Mouse (Mus musculus): ENCODE measurements at regions not wholly inside any gene's neighbourhood (a gene's known extent, or its start where the extent isn't known, plus 50 kb on each side); places are given as distances from the start of the nearest gene placed in this dataset.

DNA sequence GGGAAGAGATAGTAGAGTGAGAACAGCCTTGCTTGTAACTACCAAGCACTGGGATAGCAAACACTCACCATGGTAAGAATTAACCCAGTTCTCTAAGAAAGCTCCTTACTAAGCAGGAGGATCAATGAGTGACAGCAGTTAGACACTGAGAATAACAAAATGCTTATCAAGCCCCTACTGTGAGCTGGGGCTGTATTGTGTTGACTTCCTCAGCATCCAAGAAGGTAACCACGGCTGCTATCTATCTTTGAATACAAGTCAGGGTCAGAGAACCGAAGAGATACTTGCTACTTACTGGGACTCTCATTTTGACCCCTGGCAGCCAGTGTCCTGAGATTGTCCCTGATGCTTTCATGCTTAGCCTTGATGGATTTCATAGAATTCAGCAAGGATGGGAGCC lies 1248.4 kb upstream of the A1bg start:
- Histone ChIP-seq H3K9me3 (ENCODE audit: control insufficient read depth, low read length) (no peaks in the 10 kb centered on the region), H3K4me3 (ENCODE audit: low read length) (no peak overlapping the region), H3K4me1 (replicated peaks; ENCODE audit: control insufficient read depth, insufficient read depth, low read length) (no peaks in the 10 kb centered on the region), H3K4me2 (ENCODE audit: low read depth, low read length) (no peak overlapping the region), H3K27me3 (ENCODE audit: control insufficient read depth, insufficient read depth, low read depth, low read length) (no peaks in the 10 kb centered on the region), H3K27ac (ENCODE audit: low read length) (no peak overlapping the region), H3K36me3 (ENCODE audit: control insufficient read depth, insufficient read depth, low read length) (no peaks in the 10 kb centered on the region), H3K9ac (ENCODE audit: low read length) (no peak overlapping the region)
- no peak for ATAC-seq (ENCODE audit: low read depth)
- WGBS: 46% methylated on average over 2 of the region's 2 CpGs

DNA sequence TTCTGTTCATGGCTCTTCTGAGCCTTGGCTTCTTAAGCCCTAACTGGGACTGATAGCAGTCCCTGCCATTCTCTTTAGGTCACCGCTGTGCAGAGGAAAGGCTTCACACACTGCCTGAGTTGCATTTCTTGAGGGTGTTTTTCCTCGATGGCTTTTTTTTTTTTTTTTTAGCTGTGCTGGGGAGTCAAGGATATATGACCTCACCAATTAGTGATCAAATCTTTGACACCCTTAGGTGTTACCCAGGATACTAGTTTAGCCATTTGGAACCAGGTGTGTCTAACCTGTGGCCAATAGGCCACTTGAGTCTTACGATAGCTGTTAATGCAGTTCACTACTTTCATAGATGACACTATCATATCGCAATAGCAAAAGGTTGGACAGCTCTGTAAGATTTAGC lies 1247.5 kb upstream of the A1bg start:
- H3K27me3 ChIP-seq (ENCODE audit: control insufficient read depth, insufficient read depth, low read depth, low read length): no peaks in the 10 kb centered on the region
- H3K4me1 ChIP-seq (replicated peaks; ENCODE audit: control insufficient read depth, insufficient read depth, low read length): no peaks in the 10 kb centered on the region
- H3K9ac ChIP-seq (ENCODE audit: low read length): no peak overlapping the region
- no peaks in the 10 kb centered on the region for H3K9me3 ChIP-seq (ENCODE audit: control insufficient read depth, low read length)
- no peak overlapping the region for H3K27ac ChIP-seq (ENCODE audit: low read length)
- no peak overlapping the region for H3K4me2 ChIP-seq (ENCODE audit: low read depth, low read length)
- H3K4me3 ChIP-seq (ENCODE audit: low read length): no peak overlapping the region
- WGBS: 88% methylated on average over 4 of the region's 4 CpGs
- H3K36me3 ChIP-seq (ENCODE audit: control insufficient read depth, insufficient read depth, low read length): no peaks in the 10 kb centered on the region
- no peak for ATAC-seq (ENCODE audit: low read depth)

DNA sequence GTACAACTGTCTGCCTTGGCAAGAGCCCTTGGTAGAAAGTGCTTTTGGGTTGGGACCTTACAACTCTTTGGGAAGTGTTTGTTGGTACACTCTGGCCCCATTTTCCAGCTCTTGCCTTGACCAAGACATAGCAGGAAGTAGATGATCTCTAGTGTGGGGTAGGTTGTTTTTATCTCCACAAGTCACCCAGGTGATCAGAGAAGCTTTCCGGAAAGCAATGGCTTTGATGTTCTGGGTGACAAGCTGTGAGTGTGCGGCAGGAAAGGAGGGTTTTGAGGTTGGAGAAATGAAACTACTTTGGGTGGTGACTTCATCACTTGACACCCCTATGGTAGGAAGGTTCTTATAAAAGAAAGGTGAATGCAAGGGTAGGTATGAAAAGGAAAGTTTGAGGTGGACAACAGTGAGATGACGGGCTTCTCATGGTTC lies 1246.8 kb upstream of the A1bg start:
- Histone ChIP-seq H3K27ac (ENCODE audit: low read length) (no peak overlapping the region), H3K4me2 (ENCODE audit: low read depth, low read length) (no peak overlapping the region), H3K4me1 (replicated peaks; ENCODE audit: control insufficient read depth, insufficient read depth, low read length) (no peaks in the 10 kb centered on the region), H3K9me3 (ENCODE audit: control insufficient read depth, low read length) (no peaks in the 10 kb centered on the region), H3K9ac (ENCODE audit: low read length) (no peak overlapping the region), H3K36me3 (ENCODE audit: control insufficient read depth, insufficient read depth, low read length) (no peaks in the 10 kb centered on the region), H3K27me3 (ENCODE audit: control insufficient read depth, insufficient read depth, low read depth, low read length) (no peaks in the 10 kb centered on the region), H3K4me3 (ENCODE audit: low read length) (no peak overlapping the region)
- ATAC-seq (ENCODE audit: low read depth): no peak
- WGBS: 89% methylated on average over 3 of the region's 3 CpGs

DNA sequence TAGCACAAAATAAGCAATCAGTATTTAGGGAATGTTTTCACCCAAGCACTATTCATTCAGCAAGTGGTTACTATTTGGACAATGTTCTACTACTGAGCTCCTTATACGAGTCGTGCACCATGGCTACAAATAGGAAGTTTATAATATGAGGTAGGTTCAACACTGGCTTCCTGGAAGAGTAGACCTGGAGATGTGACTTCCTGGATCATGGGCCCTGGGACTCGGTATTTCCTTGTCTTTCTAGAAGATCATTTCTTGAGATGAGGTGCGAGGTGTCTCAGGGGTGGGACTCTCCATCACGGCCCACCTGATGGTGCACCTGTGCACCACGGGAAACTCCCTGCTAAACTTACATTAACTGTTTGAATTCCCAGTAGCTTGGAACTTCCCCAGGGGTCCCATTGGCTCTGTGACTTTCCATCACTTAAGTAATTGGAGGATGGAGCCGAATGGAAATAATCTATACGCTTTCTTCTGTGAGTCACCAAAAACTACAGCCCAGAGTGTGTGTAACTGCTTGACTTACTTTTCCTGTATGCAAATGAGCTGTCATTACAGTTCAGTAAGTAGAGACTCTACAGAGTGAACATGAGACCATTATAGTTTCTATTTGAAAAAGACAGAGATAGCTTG lies 1246.3 kb upstream of the A1bg start:
- Histone ChIP-seq H3K27ac (ENCODE audit: low read length) (no peak overlapping the region), H3K27me3 (ENCODE audit: control insufficient read depth, insufficient read depth, low read depth, low read length) (no peaks in the 10 kb centered on the region), H3K4me2 (ENCODE audit: low read depth, low read length) (no peak overlapping the region), H3K4me1 (replicated peaks; ENCODE audit: control insufficient read depth, insufficient read depth, low read length) (no peaks in the 10 kb centered on the region), H3K36me3 (ENCODE audit: control insufficient read depth, insufficient read depth, low read length) (no peaks in the 10 kb centered on the region), H3K9ac (ENCODE audit: low read length) (no peak overlapping the region), H3K4me3 (ENCODE audit: low read length) (no peak overlapping the region), H3K9me3 (ENCODE audit: control insufficient read depth, low read length) (no peaks in the 10 kb centered on the region)
- no peak for ATAC-seq (ENCODE audit: low read depth)
- WGBS: 87% methylated on average over 8 of the region's 8 CpGs

DNA sequence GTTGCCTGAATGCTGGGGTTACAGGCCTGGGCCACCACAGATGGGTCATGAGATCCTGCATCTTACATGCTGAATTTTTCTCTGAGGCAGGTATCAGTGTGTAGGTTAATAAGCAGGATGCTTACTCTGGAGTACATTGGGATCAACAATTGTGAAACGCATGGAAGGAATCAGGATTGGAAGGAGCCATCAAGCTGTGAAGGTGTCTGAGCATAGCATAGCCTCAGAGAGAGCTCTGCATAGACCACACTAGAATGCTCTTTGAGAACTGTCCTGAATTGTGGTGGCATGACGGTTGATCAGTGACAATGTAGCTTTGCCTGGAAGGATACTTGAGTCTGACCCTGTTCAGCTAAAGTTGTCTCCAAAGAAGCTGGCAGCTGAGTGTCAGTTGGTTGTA lies 1245.7 kb upstream of the A1bg start:
- no peak overlapping the region for H3K4me2 ChIP-seq (ENCODE audit: low read depth, low read length)
- WGBS: 93% methylated on average over 2 of the region's 2 CpGs
- no peak overlapping the region for H3K4me3 ChIP-seq (ENCODE audit: low read length)
- H3K27me3 ChIP-seq (ENCODE audit: control insufficient read depth, insufficient read depth, low read depth, low read length): no peaks in the 10 kb centered on the region
- no peak overlapping the region for H3K9ac ChIP-seq (ENCODE audit: low read length)
- no peaks in the 10 kb centered on the region for H3K4me1 ChIP-seq (replicated peaks; ENCODE audit: control insufficient read depth, insufficient read depth, low read length)
- H3K9me3 ChIP-seq (ENCODE audit: control insufficient read depth, low read length): no peaks in the 10 kb centered on the region
- no peak for ATAC-seq (ENCODE audit: low read depth)
- no peak overlapping the region for H3K27ac ChIP-seq (ENCODE audit: low read length)
- H3K36me3 ChIP-seq (ENCODE audit: control insufficient read depth, insufficient read depth, low read length): no peaks in the 10 kb centered on the region

DNA sequence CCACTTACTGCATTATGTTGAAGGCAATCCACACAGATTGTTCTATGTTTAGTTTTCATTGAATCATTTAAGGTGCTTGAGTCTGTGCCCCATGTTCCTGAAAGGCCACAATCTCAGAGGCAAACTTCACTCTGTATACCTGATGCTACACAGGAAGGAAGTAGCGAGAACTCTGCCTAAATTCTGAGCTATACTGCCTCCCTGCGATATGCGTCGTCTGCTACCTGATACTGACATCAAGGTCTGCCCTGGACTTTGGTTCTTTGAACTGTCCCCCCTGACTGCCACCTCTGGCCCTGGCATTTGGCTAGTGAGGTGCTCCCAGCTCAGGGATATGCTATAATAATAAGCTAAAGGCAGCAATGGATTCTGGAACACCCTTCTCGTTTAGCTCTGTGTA lies 1244.0 kb upstream of the A1bg start:
- 88% methylated on average over 5 of the region's 5 CpGs for WGBS
- Histone ChIP-seq H3K27me3 (ENCODE audit: control insufficient read depth, insufficient read depth, low read depth, low read length) (no peaks in the 10 kb centered on the region), H3K36me3 (ENCODE audit: control insufficient read depth, insufficient read depth, low read length) (no peaks in the 10 kb centered on the region), H3K4me3 (ENCODE audit: low read length) (no peak overlapping the region), H3K27ac (ENCODE audit: low read length) (no peak overlapping the region), H3K4me1 (replicated peaks; ENCODE audit: control insufficient read depth, insufficient read depth, low read length) (no peaks in the 10 kb centered on the region), H3K4me2 (ENCODE audit: low read depth, low read length) (no peak overlapping the region), H3K9ac (ENCODE audit: low read length) (no peak overlapping the region), H3K9me3 (ENCODE audit: control insufficient read depth, low read length) (no peaks in the 10 kb centered on the region)
- ATAC-seq (ENCODE audit: low read depth): no peak

DNA sequence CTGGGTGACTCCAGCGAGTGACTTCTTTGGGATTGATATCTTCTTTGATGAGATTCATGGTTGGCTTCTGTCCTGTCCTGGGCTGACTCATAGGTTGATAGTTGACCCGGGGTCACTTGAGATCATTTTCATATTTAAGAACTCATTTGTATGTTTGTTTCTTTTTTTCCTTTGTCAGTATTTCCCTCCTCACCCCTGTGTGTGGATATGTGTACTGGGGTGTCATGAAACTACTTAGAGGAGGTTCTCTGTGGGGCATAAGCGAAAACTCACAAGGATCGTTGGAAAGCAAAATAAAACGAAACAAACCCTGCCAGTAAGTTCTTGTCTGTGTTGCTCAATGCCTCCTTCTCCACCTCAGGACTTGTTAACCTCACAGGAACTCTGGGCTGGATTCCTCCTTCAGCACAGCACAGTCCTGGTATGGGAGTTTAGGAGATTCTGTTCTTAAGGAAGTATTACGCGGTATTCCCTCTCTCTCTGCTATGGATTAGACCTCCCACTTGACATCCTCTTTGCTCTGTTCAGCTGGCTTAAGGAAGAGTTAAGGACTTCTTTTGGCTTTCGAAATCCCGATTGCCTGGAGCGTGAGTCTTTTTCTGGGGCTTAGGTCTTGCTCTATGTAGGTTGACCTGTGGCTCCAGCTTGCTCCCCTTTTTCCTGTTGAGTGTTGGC lies 1243.2 kb upstream of the A1bg start:
- no peak overlapping the region for H3K9ac ChIP-seq (ENCODE audit: low read length)
- 86% methylated on average over 10 of the region's 10 CpGs for WGBS
- no peaks in the 10 kb centered on the region for H3K27me3 ChIP-seq (ENCODE audit: control insufficient read depth, insufficient read depth, low read depth, low read length)
- ATAC-seq (ENCODE audit: low read depth): no peak
- no peak overlapping the region for H3K4me2 ChIP-seq (ENCODE audit: low read depth, low read length)
- H3K27ac ChIP-seq (ENCODE audit: low read length): no peak overlapping the region
- H3K4me3 ChIP-seq (ENCODE audit: low read length): no peak overlapping the region
- no peaks in the 10 kb centered on the region for H3K36me3 ChIP-seq (ENCODE audit: control insufficient read depth, insufficient read depth, low read length)
- H3K9me3 ChIP-seq (ENCODE audit: control insufficient read depth, low read length): no peaks in the 10 kb centered on the region
- H3K4me1 ChIP-seq (replicated peaks; ENCODE audit: control insufficient read depth, insufficient read depth, low read length): no peaks in the 10 kb centered on the region

DNA sequence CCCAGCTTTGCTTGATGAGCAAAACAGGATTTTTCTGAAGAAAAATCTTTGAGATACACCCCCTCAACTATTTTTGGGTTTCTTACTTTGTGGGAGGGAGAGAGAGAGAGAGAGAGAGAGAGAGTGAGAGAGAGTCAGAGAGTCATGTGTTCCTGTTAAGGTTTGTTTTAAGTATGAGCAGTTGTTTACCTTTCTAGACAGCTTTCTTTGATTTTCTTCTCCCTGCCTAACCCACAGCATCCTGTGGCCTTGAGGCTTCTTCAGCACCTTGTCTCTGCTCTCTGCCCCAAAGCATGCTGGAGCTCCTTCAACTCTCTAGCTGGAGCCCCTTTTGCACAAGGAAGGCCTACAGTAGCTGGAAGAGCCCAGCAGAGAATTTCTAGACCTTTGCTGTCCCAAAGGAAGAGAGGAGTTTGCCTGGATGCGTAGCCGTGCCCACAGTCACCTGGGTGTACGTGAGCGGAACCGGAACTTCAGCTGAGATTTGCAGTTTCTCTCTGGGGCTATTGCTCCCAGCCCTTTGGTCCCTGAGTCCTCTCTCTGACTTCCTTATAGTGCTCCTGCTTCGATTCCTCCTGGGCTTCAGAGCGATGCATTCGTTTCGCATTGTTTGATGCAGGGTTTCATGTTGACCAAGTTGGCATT lies 1242.1 kb upstream of the A1bg start:
- H3K4me2 ChIP-seq (ENCODE audit: low read depth, low read length): no peak overlapping the region
- H3K9me3 ChIP-seq (ENCODE audit: control insufficient read depth, low read length): no peaks in the 10 kb centered on the region
- H3K36me3 ChIP-seq (ENCODE audit: control insufficient read depth, insufficient read depth, low read length): no peaks in the 10 kb centered on the region
- H3K27me3 ChIP-seq (ENCODE audit: control insufficient read depth, insufficient read depth, low read depth, low read length): no peaks in the 10 kb centered on the region
- no peak overlapping the region for H3K27ac ChIP-seq (ENCODE audit: low read length)
- 95% methylated on average over 9 of the region's 9 CpGs for WGBS
- ATAC-seq (ENCODE audit: low read depth): no peak
- H3K9ac ChIP-seq (ENCODE audit: low read length): no peak overlapping the region
- H3K4me3 ChIP-seq (ENCODE audit: low read length): no peak overlapping the region
- H3K4me1 ChIP-seq (replicated peaks; ENCODE audit: control insufficient read depth, insufficient read depth, low read length): no peaks in the 10 kb centered on the region

DNA sequence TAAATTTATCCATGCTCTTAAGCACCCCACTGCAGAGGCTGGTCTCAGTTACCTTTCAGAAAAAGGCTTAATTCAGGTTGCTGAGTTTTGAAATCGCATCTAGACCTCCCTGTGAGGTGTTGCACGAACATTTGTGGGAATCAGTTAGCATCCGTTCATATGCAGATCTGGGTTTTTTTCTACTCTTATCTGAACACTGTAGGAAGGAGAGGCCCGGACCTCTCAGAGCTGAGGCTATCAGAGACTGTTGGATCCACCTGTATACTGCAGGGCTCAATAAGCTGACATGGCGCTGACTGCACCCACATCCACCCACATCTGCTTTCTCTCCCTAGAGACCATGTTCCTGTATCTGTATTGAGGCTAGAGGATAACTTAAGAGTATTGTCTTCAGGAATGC lies 1240.4 kb upstream of the A1bg start:
- H3K9ac ChIP-seq (ENCODE audit: low read length): no peak overlapping the region
- no peak overlapping the region for H3K27ac ChIP-seq (ENCODE audit: low read length)
- no peak for ATAC-seq (ENCODE audit: low read depth)
- no peaks in the 10 kb centered on the region for H3K4me1 ChIP-seq (replicated peaks; ENCODE audit: control insufficient read depth, insufficient read depth, low read length)
- WGBS: 87% methylated on average over 5 of the region's 5 CpGs
- no peaks in the 10 kb centered on the region for H3K27me3 ChIP-seq (ENCODE audit: control insufficient read depth, insufficient read depth, low read depth, low read length)
- H3K4me3 ChIP-seq (ENCODE audit: low read length): no peak overlapping the region
- H3K36me3 ChIP-seq (ENCODE audit: control insufficient read depth, insufficient read depth, low read length): no peaks in the 10 kb centered on the region
- no peak overlapping the region for H3K4me2 ChIP-seq (ENCODE audit: low read depth, low read length)
- no peaks in the 10 kb centered on the region for H3K9me3 ChIP-seq (ENCODE audit: control insufficient read depth, low read length)

All from lung, embryonic 16.5 days (tissue).